Mouse (Mus musculus): Measurements from ENCODE around the gene Cdkn2d.
"Not testable (repeated sequence)": the region's sequence is repeated elsewhere in the genome, so short reads cannot be mapped to it uniquely, and the experiment has no call there.

Cdkn2d gene

DNA sequence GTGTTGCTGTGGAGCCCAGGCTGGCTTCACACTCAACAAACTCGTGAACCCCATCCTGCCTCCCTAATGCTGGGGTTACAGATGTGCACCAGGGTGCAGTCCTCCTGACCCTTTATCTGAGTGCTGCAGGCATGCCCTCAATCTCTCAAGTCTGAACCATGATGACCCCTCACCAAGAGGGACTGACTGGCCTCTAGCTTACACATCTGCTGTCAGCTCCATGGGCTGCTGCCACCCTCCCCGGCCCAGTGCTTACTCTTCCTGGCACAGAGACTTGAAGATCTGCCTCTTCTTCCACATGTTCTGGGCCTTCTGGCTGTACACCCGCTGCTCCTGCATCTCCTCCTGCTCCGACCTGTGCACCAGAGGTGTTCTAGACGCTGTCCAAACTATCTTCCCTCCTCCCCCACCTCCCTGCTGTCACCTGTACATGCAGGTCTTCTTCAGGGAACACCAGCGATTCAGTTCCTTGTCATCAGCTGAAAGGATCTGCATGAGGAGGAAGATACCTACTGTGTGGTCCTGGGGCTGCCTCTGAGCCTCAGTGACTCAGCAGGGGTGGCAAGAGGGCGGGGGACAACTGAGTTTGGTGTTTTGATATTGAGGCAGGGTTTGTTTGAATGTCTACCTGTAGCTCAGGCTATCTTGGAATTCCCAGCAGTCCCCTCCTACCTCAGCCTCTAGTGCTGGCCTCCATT, 16.0 kb downstream of the Cdkn2d start:
- DNase-seq (ENCODE audit: low spot score in 2 of 2) = no peak

DNA sequence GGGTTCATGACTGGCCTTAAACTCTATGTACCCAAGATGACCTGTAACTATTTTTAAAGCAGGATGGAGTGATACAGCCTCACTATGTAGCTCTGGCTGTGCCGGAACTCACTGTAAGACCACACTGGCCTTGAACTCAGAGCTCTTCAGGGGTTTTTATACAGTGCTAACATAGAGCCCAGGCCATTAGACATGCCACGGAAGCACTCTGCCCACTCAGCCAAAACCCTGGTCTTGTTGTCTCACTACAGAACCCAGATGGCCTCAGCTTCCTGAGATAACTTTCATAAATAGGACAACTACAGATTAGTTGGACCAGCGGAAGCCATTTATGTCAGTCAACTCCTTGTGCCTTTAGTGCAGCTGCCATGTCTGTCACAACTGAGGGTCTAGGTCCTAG, 16.9 kb downstream of the Cdkn2d start:
- no peak for DNase-seq (ENCODE audit: low spot score in 2 of 2)

DNA sequence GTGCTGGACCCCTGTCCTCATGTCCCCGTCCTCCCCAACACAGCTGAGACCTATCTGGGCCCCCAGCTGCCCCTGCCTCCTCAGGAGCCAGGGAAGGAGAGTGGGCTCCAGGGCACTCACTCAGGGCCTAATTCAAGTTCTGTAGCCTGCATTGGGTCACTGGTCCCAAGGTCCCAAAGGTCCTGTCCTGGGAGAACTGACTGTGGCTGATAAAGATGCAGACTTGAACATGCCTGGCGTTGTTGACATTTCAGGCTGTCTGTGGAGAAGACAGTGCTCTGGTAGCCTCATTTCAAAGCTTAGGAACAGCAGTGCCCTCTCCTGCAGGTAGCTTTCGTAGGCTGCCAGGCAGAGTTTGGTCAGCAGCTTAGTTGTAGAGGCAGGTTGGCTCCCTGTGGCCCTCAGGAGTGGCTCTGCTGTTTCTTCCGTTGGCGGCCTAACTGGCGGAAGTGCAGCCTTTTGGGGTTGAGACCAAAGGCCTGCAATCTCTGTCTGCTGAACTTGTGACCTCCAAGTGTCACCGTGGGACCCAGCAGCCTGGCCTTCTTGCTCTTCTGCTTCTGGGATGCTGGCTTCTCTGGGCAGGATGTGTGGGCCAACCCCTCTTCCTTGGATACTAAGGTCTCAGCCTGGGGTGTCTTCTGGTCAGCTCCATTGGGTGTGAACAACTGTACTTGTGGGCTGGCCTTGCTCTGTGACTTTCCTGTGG, 17.5 kb downstream of the Cdkn2d start:
- no peak for DNase-seq (ENCODE audit: low spot score in 2 of 2)

DNA sequence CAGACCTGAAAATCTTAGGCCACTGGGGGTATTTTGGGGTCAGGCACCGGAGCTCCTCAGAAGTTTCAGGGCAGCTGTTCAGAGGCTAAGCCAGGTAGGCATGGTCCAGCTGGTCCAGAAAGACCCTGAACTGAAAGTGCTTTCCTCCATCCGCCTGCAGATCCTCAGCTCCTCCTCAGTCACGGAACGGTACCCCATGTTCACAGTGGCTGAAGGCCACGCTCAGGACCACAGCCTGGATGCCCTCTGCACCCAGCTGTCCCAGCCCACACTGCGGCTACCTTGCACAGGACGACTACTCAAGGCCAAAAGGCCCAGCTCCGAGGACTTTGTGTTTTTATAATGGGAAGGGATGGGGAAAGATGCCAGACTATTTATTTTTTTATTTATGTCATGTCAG, 18.1 kb downstream of the Cdkn2d start:
- no peak for DNase-seq (ENCODE audit: low spot score in 2 of 2)

DNA sequence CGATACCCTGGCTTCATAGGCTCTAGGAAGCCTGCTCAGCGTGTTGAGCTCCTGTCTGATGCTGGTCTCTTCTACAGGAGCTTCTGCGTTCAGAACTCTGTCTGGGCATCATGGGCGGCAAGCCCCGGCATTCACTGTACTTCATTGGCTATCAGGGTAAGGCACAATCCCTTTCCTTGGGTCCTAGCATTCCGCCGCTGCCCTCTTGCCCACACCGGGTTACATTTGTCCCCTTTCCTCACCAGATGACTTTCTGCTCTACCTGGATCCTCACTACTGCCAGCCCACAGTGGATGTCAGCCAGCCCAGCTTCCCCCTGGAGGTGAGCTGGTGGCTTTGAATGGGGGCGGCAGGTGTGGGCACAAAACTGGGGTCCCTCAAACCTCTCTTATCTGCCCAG, 18.8 kb downstream of the Cdkn2d start:
- no peak for DNase-seq (ENCODE audit: low spot score in 2 of 2)

DNA sequence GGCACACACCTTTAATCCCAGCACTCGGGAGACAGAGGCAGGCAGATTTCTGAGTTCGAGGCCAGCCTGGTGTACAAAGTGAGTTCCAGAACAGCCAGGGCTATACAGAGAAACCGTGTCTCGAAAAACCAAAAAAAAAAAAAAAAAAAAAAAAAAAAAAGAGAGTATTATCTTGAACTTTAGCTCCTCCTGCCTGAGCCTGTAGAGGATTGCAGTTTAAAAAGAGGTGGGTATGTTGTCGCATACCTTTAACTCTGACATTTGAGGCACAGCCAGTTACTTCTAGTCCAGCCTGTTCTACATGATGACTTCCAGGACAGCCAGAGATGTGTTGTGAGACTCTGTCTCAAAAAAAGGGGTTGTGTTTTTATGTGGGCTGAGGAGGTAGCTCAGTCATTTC, 21.6 kb downstream of the Cdkn2d start:
- DNase-seq (ENCODE audit: low spot score in 2 of 2) = not testable (repeated sequence)

DNA sequence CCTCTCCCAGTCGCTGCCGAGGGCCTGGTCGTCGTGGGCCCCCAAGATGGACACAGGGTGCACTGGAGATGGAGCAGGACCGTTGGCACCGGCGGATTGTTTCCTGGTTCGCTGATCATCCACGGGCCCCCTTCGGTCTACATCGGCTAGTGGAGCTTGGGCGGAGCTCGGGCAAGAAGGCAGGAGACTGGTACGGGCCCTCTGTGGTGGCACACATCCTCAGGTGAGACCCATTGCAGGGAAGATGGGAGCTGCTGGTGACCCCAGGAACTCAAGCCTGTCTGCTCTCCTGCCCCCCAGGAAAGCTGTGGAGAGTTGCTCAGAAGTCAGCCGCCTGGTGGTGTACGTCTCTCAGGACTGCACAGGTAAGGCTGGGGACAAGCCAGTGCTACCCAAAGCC, 22.9 kb downstream of the Cdkn2d start:
- DNase-seq (ENCODE audit: low spot score in 2 of 2) = no peak

DNA sequence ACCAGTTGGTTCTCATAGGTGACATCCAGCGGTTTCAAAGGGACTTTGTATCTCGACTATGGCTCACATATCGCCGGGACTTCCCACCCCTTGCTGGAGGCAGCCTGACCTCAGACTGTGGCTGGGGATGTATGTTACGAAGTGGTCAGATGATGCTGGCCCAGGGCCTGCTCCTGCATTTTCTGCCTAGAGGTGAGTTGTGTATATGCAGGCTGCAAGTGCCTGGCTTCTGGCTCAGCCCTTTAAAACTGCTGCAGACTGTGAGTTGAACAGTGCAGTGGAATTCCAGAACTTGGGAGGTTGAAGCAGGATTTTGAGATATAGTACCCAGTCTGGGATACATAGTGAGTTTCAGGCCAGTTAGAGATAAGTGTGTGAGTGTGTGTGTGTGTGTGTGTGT, 24.3 kb downstream of the Cdkn2d start:
- no peak for DNase-seq (ENCODE audit: low spot score in 2 of 2)

DNA sequence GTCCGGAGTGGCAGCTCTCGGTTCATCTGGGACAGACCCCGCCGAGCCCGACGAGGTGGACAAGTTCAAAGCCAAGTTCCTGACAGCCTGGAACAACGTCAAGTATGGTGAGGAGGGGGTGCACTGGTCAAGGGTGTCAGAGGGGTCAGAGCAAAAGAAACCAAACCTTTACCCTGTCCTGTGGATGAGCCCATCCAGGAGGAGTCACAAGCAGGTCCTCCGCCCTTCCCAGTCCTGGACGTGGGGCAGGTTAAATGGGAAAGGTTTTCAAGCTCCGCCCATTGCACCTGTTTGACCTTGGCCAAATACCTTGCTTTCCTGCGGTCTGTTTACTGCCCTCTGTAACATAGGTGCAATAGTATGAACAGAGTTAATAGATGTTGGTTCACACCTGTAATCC, 25.6 kb downstream of the Cdkn2d start:
- DNase-seq (ENCODE audit: low spot score in 2 of 2) = no peak

DNA sequence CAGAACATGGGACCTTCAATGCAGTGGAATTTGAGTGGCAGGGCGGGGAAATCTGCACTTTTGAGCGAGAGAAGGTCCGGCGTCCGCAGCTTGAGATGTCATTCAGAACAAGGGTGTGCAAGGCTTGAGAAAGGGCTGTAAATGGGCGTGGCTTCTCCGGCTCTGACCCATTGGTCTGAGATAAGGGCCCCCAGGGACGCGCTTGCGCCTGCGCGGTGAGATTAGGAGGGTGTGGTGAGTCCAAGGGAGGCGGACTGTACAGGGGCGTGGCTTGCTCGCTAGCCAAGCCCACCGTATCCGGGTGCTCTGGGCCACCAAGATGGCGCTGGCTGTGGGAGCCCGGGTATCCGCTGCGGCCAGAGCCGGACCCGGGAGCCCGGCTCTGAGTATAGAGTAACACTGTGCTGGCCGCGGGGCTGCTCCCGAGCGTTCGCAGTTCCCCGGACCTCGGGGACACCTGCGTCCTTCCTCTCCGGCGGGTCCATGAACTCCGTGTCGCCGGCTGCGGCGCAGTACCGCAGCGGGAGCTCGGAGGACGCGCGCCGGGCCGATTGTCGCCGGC, 26.1 kb downstream of the Cdkn2d start, which contains the start of gene Atg4d:
Gene Atg4d, plus strand, starts transcription at position 294 of the 562 bp plus-strand sequence.
- peak; percentile 89 to 90 for DNase-seq (ENCODE audit: low spot score in 2 of 2)

DNA sequence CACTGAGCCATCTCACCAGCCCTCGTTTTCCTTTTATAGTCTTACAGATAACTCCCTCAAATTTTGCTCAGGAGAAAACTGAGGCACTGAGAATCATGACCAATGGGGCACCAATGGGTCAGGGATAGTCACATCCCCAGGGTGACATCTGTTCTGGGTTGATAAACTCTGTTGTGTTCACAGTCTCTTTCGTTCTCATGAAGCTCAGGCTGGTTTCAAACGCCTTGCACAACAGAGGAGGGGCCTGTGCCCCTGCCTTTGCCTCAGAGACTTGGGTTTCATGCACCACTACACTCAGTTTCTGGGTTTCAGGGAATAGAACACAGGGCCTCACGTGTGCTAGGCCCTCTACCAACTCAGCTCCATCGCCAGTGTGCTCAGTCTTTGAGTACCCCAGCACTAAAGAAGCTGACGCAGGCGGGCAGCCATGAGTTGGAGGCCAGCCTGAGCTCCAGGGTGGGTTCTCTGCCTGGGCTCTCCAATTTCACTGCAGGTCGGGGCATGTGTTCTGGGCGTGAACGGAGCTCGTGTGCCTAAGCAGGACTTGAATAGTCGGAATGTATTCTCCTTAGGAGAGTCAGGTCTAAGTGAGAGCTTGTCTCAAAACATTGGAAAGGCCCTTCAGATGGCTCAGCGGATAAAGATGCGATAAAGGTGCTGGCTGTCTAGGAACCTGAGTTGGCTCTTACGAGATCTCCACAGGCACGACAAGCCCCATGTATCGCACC, 26.8 kb downstream of the Cdkn2d start:
- DNase-seq (ENCODE audit: low spot score in 2 of 2) = no peak

DNA sequence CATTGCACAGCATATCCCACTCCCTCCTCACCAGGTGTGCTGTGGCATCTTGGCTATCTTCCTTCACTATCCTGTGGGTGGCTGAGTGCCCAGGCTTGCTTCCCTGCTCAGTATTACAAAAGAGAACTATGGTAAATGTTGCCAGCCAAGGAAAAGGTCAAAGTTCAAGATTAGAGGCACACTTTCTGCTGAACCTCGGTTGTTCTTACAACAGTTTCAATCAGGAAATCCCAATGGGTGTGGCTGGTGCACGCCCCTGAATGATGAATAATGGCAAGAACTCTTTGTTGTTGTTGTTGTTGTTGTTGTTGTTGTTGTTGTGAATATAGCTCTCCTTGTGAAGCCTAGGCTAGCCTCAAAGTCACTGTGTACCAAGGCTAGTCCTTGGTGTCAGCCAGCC, 29.4 kb downstream of the Cdkn2d start:
- no peak for DNase-seq (ENCODE audit: low spot score in 2 of 2)

DNA sequence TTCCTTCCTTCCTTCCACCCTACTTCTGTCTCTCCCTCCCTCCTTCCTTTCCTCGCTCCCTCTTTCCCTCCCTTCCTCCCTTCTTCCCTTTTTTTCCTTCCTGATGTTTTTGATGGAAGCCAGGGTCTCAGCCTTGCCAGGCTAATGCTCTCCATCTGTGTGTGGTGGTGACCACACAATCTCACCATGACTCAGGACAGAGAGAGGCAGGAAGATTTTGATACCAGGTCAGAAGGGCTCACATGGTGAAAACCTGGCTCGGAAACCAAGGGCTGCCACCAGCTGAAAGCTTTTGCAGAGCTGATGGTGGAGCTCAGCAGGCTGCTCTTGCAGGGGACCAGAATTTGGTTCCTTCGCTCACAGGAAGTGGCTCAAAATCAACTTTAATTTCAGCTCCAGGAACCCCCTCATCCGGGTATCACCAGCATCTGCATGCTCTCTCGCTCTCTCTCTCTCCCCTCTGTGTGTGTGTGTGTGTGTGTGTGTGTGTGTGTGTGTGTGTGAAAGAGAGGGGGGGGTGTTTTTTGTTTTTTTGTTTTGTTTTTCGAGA, 30.6 kb downstream of the Cdkn2d start:
- no peak for DNase-seq (ENCODE audit: low spot score in 2 of 2)

DNA sequence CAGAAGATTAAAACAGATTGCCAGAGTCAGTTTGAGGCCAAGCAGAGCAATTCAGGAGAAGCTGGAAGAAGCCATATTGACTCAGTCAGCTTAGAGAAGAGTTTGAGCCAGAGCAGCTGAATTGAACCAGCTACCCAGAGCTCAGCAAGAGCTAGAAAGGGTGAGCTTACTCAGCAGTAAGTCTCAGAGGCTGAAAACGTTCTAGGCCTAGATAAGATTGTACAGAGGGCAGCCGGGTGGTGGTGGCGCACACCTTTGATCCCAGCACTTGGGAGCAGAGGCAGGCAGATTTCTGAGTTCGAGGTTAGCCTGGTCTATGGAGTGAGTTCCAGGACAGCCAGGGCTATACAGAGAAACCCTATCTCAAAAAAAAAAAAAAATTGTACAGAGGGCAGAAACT, 34.9 kb downstream of the Cdkn2d start:
- DNase-seq (ENCODE audit: low spot score in 2 of 2) = not testable (repeated sequence)

DNA sequence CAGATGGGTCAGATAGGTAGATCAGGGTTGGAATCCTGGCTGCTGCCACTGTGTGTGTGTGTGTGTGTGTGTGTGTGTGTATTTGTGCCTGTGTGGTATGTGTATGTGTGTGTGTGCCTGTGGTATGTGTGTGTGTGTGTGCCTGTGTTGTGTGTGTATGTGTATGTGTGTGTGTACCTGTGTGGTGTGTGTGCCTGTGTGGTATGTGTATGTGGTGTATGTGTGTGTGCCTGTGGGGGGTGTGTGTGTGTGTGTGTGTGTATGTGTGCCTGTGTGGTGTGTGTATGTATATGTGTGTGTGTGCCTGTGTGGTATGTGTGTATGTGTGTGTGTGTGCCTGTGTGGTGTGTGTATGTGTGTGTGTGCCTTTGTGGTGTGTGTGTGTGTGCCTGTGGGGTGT, 36.5 kb downstream of the Cdkn2d start:
- no peak for DNase-seq (ENCODE audit: low spot score in 2 of 2)

DNA sequence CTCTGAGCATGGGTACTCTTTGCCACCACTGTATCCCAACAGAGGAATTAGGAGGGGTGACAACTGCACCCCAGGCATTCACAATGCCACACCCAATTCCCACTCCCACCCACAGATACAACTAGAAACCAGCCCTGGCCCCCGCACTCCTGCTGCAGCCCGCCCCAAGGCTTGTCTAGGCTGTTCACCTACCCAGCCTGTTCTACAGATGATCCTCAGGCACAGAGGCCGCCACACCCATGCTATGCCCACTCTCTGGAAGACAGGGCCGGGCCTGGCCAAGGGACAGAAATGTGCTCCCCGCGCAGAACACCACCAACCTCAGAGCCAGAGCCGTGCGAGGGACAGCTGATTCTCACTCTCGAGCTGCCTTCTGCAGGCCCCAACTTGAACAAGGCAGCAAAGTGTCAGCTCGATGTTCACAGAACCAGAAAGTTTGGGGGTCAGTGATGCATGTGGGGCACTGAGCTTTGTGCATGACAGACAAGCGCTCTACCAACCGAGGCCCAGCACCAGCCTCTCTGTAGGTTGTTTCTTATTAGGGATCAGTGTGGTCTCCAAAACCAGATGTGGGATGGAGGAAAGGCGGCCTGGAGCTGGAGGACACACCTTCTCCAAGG, 40.0 kb downstream of the Cdkn2d start:
- no peak for DNase-seq (ENCODE audit: low spot score in 2 of 2)

DNA sequence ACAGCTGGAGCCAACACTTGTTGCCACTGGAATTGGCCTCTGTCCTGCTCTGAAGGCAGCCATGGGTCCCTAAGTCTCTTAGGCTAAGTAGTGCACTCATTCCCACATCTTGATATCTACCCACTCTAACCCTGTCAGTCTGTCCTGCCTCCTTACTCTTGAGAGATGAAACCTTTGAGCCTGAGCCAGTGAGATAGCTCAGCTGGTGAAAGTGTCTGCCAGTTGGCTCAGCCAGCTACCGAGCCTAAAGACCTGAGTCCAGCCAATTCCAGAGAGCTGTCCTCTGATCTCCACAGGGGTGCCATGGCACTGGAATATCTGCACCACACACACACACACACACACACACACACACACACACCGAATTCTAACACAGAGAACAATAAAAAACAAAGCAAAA, 40.7 kb downstream of the Cdkn2d start:
- DNase-seq (ENCODE audit: low spot score in 2 of 2) = no peak

DNA sequence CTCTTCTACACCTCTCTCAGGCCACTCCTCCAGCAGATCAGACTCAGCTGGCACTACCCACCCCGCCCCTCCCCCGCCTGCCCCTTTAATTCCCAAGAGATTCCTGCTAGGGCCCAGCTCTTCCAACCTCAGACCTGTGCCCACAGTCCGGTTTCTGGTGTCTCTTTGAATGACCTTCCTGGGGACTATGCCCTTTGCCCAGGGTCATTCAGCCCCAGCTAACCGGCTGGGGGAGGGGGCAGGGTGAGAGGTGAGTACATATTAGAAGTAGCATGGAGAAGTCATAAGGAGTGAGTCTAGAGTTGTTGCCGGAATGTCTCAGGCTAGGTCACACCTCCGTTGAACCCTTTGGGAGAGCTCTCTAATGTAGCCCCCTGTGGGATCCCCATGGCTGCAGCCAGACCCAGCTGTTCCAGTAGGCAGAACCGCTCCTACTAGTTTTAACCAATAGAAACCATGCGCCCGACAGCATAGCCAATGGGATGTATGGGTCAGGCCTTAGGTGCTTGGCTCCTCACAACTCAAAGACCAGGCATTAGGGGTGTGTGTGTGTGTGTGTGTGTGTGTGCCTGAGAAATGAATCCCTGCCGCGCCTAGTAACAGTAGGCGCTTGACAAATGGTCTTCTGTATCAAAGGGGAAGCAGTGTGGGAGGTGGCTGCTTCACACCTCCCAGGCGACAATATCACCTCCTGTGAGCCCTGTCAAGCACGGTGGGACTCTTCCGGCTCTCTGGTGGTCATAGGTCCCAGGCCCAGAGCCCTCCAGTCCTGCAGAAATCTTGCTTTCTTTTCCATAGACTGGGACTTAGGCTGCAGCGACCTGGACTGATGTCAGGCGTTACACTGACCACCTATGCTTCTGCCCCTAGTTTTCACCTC, 41.3 kb downstream of the Cdkn2d start:
- DNase-seq (ENCODE audit: low spot score in 2 of 2) = no peak

DNA sequence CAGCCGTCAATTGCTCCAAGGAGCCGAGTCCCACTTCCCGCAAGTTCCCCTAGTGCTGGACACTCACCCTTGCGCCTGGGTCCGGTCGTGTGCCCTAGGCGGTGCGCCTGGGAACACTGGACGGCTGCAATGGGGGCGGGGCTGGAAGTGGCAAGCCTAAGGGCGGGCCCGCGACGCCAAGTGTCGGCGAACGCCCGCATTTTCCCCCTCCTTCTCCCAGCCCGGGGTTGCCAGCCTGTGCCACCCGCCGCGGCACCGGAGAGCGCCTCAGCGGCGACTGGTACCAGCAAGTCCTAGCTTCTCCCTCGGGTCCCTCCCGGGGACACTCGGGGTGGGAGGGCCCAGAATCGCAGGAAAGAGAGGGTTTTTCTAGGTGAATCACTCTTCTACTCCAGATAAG, 42.9 kb downstream of the Cdkn2d start, which contains the start of gene S1pr5:
Gene S1pr5, minus strand, starts transcription at position 118 of the 400 bp plus-strand sequence.
- DNase-seq (ENCODE audit: low spot score in 2 of 2) = no peak

DNA sequence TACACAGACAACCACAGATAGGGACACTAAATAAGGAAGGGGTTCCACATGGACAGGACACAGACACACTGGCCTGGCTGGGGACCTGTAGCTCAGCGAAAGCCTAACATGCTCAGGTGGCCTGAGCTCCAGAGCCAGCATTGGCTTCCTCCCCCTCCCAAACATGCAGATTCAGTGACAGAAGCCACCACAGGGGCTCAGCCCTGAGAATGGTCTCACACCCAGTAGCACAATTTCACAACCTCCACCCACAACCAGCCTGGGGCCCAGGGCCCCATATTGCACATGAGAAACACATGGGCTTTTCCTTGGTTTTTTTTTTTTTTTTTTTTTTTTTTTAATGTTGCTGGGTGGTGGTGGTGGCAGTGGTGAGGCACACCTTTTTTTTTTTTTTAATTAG, 44.9 kb downstream of the Cdkn2d start:
- no peak for DNase-seq (ENCODE audit: low spot score in 2 of 2)

DNA sequence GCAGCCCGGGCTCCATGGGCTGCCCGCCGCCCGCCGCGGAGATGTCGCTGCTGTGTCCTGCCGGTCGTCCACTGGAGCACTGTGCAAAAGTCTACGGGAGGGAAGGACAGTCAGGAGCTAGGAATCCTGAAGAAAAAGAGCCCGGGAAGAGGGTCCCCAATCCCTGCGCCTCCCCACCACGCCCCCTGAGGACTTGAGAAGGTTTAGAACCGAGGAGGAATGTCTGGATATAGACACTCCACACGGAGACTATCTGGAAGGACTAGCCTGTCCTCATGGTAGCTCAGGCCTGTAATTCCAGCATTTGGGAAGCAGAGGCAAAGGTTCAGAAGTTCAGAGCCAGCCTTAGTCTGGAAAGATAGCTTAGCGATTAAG, 46.1 kb downstream of the Cdkn2d start:
- DNase-seq (ENCODE audit: low spot score in 2 of 2) = no peak

All from thymus, postnatal 10 days (tissue).